Mouse (Mus musculus) forebrain, embryonic 14.5 days (tissue): ENCODE measurements around the gene Xylt1. TPM values are rescaled to one million over a fixed set of nuclear protein-coding genes. Genes with fewer than 3 reads are reported as not detected.

Source experiments
- ATAC-seq: fragments of 200-750 bp; cut with Nextera tagmentation; 2 replicates; pipeline ENCODE4 v1.8.0; 2017; ENCODE audit warnings: mild to moderate bottlenecking, moderate library complexity
- DNase-seq: peaks from one replicate; pipeline ENCODE4 v3.0.0-alpha.2; 2015; ENCODE audit warnings: low spot score
- H3K27ac ChIP-seq: fragments of 300-500 bp; sonication (generic); 2 replicates; pipeline ENCODE4 v1.5.1; 2014; ENCODE audit warnings: low read depth, mild to moderate bottlenecking, control low read depth, low read length, moderate library complexity
- H3K27me3 ChIP-seq: fragments of 300-500 bp; sonication (generic); replicated peaks from 2 replicates; pipeline ENCODE4 v1.6.1; 2014; ENCODE audit warnings: low read length, control low read depth, mixed read lengths; ENCODE audit not compliant: control insufficient read depth, insufficient read depth
- H3K36me3 ChIP-seq: fragments of 300-500 bp; sonication (generic); 2 replicates; pipeline ENCODE4 v1.6.1; 2014; ENCODE audit warnings: low read length, control low read depth; ENCODE audit not compliant: control insufficient read depth, insufficient read depth
- H3K4me1 ChIP-seq: fragments of 300-500 bp; sonication (generic); 2 replicates; pipeline ENCODE4 v1.6.1; 2014; ENCODE audit warnings: antibody characterized with exemption, low read length, control low read depth; ENCODE audit not compliant: control insufficient read depth, insufficient read depth
- H3K4me2 ChIP-seq: fragments of 300-500 bp; sonication (generic); 2 replicates; pipeline ENCODE4 v1.6.1; 2014; ENCODE audit warnings: mild to moderate bottlenecking, control low read depth, low read length
- H3K4me3 ChIP-seq: fragments of 300-500 bp; sonication (generic); 2 replicates; pipeline ENCODE4 v1.5.1; 2014; ENCODE audit warnings: low read depth, low read length, control low read depth
- H3K9ac ChIP-seq: fragments of 300-500 bp; sonication (generic); 2 replicates; pipeline ENCODE4 v1.6.1; 2014; ENCODE audit warnings: mild to moderate bottlenecking, low read length, control low read depth, moderate library complexity
- H3K9me3 ChIP-seq: fragments of 300-500 bp; sonication (generic); replicated peaks from 2 replicates; pipeline ENCODE4 v1.6.1; 2016; ENCODE audit warnings: low read length, control low read depth, mixed read lengths; ENCODE audit not compliant: control insufficient read depth
- WGBS: fragments of 180-500 bp; shearing (Covaris S2); extraction: QIAGEN DNeasy Blood & Tissue Kit; methylation state at CpG from one replicate; pipeline ENCODE4 v1.1.7; 2014; 5-methylcytosine and 5-hydroxymethylcytosine counted together
- polyA plus RNA-seq: library from polyadenylated mRNA; unstranded; fragments of >200 nt; fragmentation: Nextera tagmentation; extraction: Ambion mirVana; gene quantifications from 2 replicates; pipeline ENCODE4 v1.2.1, GENCODE M21; 2014

Gene Xylt1
- polyA plus RNA-seq, 1 experiment from 2014 or later = 1.5 TPM

GRCm38 (mm10) chr7:117539931-117540330, 159.2 kb downstream of the Xylt1 start:
- Histone ChIP-seq H3K27ac (no peak overlapping the region), H3K9me3 (no peaks in the 10 kb centered on the region), H3K4me3 (no peak overlapping the region), H3K36me3 (no peaks in the 10 kb centered on the region), H3K9ac (no peak overlapping the region), H3K4me1 (no peaks in the 10 kb centered on the region; the same call in 1 of the 2 replicates), H3K27me3 (no peaks in the 10 kb centered on the region), H3K4me2 (no peak overlapping the region)
- DNase-seq (no peak), ATAC-seq (no peak)
- 88% methylated on average over 5 of the region's 5 CpGs for WGBS

- Histone ChIP-seq H3K4me2 (no peak overlapping the region), H3K27ac (no peak overlapping the region), H3K36me3 (no peaks in the 10 kb centered on the region), H3K9ac (no peak overlapping the region), H3K9me3 (no peaks in the 10 kb centered on the region), H3K4me1 (no peaks in the 10 kb centered on the region; the same call in 1 of the 2 replicates), H3K4me3 (no peak overlapping the region), H3K27me3 (no peaks in the 10 kb centered on the region)
- no peak for DNase-seq
- WGBS = 72% methylated on average over 5 of the region's 5 CpGs
- no peak for ATAC-seq
These were observed 159.6 kb downstream of the Xylt1 start for GRCm38 (mm10) chr7:117540413-117540812.

GRCm38 (mm10) chr7:117541056-117541455, 160.3 kb downstream of the Xylt1 start:
- 50% methylated on average over 1 of the region's 1 CpGs for WGBS
- Histone ChIP-seq H3K4me2 (no peak overlapping the region), H3K9me3 (no peaks in the 10 kb centered on the region), H3K4me1 (no peaks in the 10 kb centered on the region; the same call in 1 of the 2 replicates), H3K4me3 (no peak overlapping the region), H3K9ac (no peak overlapping the region), H3K27me3 (no peaks in the 10 kb centered on the region), H3K36me3 (no peaks in the 10 kb centered on the region), H3K27ac (no peak overlapping the region)
- ATAC-seq (no peak), DNase-seq (no peak)

GRCm38 (mm10) chr7:117541681-117542080, 160.9 kb downstream of the Xylt1 start:
- Histone ChIP-seq H3K4me1 (no peaks in the 10 kb centered on the region; the same call in 1 of the 2 replicates), H3K9me3 (no peaks in the 10 kb centered on the region), H3K27me3 (no peaks in the 10 kb centered on the region), H3K27ac (no peak overlapping the region), H3K36me3 (no peaks in the 10 kb centered on the region), H3K4me2 (no peak overlapping the region), H3K9ac (no peak overlapping the region), H3K4me3 (no peak overlapping the region)
- DNase-seq = no peak
- WGBS = 61% methylated on average over 3 of the region's 3 CpGs
- ATAC-seq = no peak

- no peak overlapping the region for H3K4me3 ChIP-seq
- H3K4me2 ChIP-seq = no peak overlapping the region
These were observed 162.3 kb downstream of the Xylt1 start for GRCm38 (mm10) chr7:117543041-117543440.

GRCm38 (mm10) chr7:117544126-117544525, 163.3 kb downstream of the Xylt1 start:
- H3K9me3 ChIP-seq = no peaks in the 10 kb centered on the region
- no peak overlapping the region for H3K9ac ChIP-seq
- no peak for ATAC-seq
- DNase-seq = no peak
- no peak overlapping the region for H3K4me2 ChIP-seq
- no peak overlapping the region for H3K4me3 ChIP-seq
- H3K36me3 ChIP-seq = no peaks in the 10 kb centered on the region
- H3K4me1 ChIP-seq = peaks cover 3% of the 10 kb centered on the region
- H3K27ac ChIP-seq = no peak overlapping the region
- WGBS = 72% methylated on average over 2 of the region's 2 CpGs
- no peaks in the 10 kb centered on the region for H3K27me3 ChIP-seq

More at GRCm38 (mm10) chr7:117543041-117543440, 162.3 kb downstream of the Xylt1 start:
- Histone ChIP-seq H3K27me3 (no peaks in the 10 kb centered on the region), H3K9me3 (no peaks in the 10 kb centered on the region), H3K36me3 (no peaks in the 10 kb centered on the region), H3K9ac (no peak overlapping the region), H3K4me1 (no peaks in the 10 kb centered on the region; the same call in 1 of the 2 replicates), H3K27ac (no peak overlapping the region)
- ATAC-seq (no peak), DNase-seq (no peak)
- WGBS = 66% methylated on average over 8 of the region's 8 CpGs

GRCm38 (mm10) chr7:117548301-117548700, 167.5 kb downstream of the Xylt1 start:
- Histone ChIP-seq H3K4me3 (no peak overlapping the region), H3K27me3 (no peaks in the 10 kb centered on the region), H3K4me2 (no peak overlapping the region), H3K9ac (no peak overlapping the region), H3K9me3 (no peaks in the 10 kb centered on the region), H3K27ac (no peak overlapping the region), H3K4me1 (peaks cover 22% of the 10 kb centered on the region), H3K36me3 (no peaks in the 10 kb centered on the region)
- ATAC-seq = no peak
- DNase-seq = peak; percentile 46
- 68% methylated on average over 8 of the region's 8 CpGs for WGBS

- Histone ChIP-seq H3K4me3 (no peak overlapping the region), H3K36me3 (no peaks in the 10 kb centered on the region), H3K27me3 (no peaks in the 10 kb centered on the region; the same call in 1 of the 2 replicates), H3K27ac (no peak overlapping the region), H3K4me2 (no peak overlapping the region), H3K4me1 (peaks cover 28% of the 10 kb centered on the region), H3K9me3 (no peaks in the 10 kb centered on the region), H3K9ac (no peak overlapping the region)
- WGBS = 20% methylated on average over 16 of the region's 16 CpGs
- peak; percentile 66 for ATAC-seq
- peak; percentile 77 for DNase-seq
These were observed 170.3 kb downstream of the Xylt1 start for GRCm38 (mm10) chr7:117550916-117551549.

GRCm38 (mm10) chr7:117553228-117553627, 172.4 kb downstream of the Xylt1 start:
- Histone ChIP-seq H3K4me2 (no peak overlapping the region), H3K4me3 (no peak overlapping the region), H3K36me3 (no peaks in the 10 kb centered on the region), H3K9me3 (no peaks in the 10 kb centered on the region), H3K9ac (no peak overlapping the region), H3K4me1 (peaks cover 33% of the 10 kb centered on the region), H3K27ac (no peak overlapping the region), H3K27me3 (no peaks in the 10 kb centered on the region; the same call in 1 of the 2 replicates)
- WGBS = 44% methylated on average over 12 of the region's 12 CpGs
- ATAC-seq (peak; percentile 18; the same call in 1 of the 2 replicates), DNase-seq (peak; percentile 47)
